Mouse (Mus musculus) adrenal gland, adult 8-10 months (tissue): ENCODE data around the gene Csrp3. TPM values are rescaled to one million over a fixed set of nuclear protein-coding genes. Genes with fewer than 3 reads are reported as not detected.

ENCODE experiments used
- DNase-seq: peaks from one replicate; pipeline ENCODE4 v3.0.0; 2022
- total RNA-seq, 4 experiments: library from RNA; stranded (reverse); gene quantifications; 2 replicates each; pipeline ENCODE4 v1.2.4; 2022

Csrp3 gene
- total RNA-seq, 4 experiments from 2014 or later = not detected

DNA sequence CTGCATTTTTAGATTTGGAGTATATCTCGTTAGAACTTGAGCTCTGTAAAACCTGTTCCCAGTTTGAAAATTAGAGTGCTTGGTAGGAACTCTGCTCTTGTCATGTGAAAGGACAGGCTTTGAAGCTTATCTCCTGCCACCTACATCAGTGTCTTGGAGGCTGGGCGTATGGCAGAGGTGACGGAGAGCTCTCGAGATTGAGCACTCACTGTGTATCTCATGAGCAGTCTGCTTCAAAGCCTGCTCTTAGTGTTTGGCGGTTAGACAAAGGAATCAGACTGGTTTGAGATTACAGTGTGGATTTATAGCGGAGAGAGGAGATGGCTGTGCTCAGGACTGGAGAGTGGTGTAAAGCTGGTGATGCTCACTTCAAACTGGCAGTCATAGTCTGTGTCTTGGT lies 22.7 kb downstream of the Csrp3 start:
- DNase-seq = no peak

- DNase-seq = peak; percentile 20
These were observed 23.2 kb downstream of the Csrp3 start for GRCm38 (mm10) chr7:48824671-48825070.

DNA sequence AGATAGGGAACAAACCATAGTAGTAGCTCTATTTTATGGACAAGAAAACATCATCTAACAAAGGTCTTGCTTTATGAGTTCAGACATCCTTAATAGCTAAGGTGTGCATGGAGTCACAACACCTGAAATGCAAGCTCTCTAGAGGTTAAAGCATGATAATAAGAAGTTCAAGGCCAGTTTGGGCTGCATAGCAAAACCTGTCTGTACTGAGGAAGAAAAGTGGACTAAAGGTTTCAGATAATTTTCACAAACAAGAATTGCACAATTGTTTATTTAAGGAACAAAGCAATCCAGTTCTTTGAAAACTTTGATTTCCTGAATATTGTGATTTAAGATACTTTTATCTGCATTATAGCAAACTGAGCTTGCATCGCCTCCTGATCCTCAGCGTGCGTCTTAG lies 24.2 kb downstream of the Csrp3 start:
- no peak for DNase-seq

DNA sequence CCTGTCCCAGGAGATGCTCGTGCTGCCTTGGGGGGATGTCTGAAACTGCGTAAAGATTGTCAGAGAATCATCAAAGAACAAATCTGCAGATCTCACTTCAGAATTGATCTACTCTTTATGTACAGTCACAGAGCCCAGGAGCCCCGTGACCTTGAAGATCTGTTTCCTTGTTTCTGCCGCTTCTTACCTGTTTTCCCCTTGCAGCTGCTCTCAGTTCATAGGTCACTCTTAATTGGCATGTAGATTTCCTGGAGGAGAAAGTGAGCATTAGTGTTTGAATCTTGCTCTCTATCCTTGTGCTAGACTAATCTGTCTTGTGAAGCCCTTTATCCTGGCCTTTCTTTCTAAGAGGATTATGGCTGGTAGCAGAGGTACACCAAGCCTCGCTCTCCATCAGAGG lies 26.2 kb downstream of the Csrp3 start:
- DNase-seq = no peak

GRCm38 (mm10) chr7:48813594-48813993 lies 34.2 kb downstream of the Csrp3 start:
- DNase-seq = no peak

GRCm38 (mm10) chr7:48812358-48812757 lies 35.5 kb downstream of the Csrp3 start:
- DNase-seq = no peak

- DNase-seq = no peak
These were observed 37.2 kb downstream of the Csrp3 start for GRCm38 (mm10) chr7:48810652-48811051.

GRCm38 (mm10) chr7:48806587-48806986 lies 41.2 kb downstream of the Csrp3 start:
- DNase-seq = no peak

- no peak for DNase-seq
These were observed 44.5 kb downstream of the Csrp3 start for GRCm38 (mm10) chr7:48803381-48803780.

- no peak for DNase-seq
These were observed 52.7 kb downstream of the Csrp3 start for GRCm38 (mm10) chr7:48795130-48795529.

DNA sequence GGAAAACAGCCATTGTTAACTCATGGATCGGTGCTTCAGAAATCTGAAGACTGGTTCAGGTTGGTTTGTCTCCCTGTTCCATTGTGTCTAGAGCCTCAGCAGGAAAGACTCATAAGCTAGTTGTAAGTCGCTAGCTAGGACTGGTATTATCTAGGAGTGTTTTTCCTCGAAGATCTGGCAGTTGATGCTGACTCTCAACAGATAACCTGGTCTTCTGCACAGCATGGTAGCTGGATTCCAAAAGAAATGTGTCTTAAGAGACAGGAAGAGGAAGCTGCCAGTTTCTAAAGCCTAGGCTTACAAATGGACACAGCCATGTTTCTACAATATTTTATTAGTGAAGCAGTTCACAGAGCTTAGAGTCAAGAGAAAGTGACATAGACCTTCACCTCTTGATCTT lies 56.4 kb downstream of the Csrp3 start:
- no peak for DNase-seq

DNA sequence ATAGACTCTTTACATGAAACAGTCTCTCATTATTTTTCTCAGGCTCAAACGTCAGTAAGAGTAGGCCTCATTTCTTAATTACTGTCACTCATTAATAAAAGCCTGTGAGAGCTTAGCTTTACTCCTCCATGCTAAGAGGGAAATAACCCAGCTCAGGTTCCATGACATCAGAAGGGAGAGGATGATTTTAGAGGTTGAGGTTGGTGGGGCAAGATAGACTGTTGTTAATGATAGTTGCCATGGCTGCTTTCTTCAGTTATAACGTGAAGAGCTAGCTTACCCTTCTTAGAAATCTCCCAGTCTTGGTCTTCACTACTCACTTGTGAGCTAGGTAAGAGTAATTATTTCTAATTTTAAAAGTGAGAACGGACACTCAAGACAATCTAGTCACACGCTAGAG lies 57.7 kb downstream of the Csrp3 start:
- no peak for DNase-seq

GRCm38 (mm10) chr7:48788851-48789572 lies 58.8 kb downstream of the Csrp3 start, which contains the start of gene Zdhhc13:
Zdhhc13 (plus strand) TSS chr7:48789003.
- DNase-seq = peak; percentile 88

- no peak for DNase-seq
These were observed 59.5 kb downstream of the Csrp3 start for GRCm38 (mm10) chr7:48788348-48788747.

DNA sequence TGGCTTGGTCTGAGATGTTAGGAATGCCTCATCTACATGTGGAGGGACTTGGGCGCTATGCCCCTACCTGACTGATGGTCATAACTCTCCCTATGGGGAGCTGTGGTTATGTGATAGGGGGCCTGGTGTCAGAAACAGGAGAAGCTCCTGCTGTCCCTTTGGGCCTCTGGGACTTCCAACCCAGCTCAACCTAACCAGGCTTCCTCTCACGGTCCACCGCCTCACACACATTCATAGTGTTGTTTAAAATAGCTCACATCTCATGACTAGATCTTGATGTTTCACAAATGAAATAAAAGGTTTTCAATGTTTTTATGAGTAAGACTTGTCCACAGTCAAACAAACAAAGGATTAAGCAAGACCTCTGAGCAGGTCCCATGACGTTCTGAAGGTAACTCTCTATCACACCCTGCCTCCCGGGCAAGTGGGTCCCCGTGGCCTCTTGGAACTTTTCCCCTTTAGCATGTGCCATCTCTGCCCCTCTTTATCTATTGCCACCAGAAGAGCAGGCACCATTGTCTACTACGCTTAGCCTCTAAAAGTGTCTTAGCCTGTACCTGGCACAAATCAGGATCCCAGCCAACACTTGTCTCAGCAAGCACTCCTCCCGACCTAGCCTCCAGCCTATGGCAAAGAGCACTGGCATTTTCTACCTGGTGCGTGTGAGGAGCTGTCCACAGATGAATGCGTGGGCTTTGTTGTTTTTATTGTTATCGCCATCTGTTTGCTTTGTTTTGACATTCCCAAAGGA lies 62.9 kb downstream of the Csrp3 start:
- DNase-seq = no peak

DNA sequence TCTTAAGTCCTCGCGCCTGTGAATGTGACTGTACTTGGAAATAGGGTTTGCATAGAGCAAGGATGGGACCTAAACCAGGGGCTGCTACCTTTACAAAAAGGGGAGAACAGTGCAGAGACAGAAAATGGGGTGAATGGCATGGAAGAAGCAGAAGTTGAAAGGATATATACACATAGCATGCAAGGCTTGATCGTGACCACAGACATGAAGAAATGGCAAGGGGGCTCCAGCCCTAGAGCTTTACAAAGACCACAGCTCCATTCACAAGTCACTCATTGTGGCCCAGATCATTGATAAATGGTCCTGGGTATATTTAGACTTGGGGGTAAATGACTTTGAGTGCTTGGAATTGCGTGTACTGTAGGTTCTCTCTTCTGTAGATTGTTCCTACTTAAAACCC lies 65.4 kb downstream of the Csrp3 start:
- no peak for DNase-seq

Other genes with a start within 250 kb of the Csrp3 start
- not detected for gene Mrgprb3, start 204.2 kb downstream of the Csrp3 start, total RNA-seq
- 10 to 100 TPM; 10.2 to 11.6 (median 11.0) TPM for gene Zdhhc13, start 59.0 kb downstream of the Csrp3 start, total RNA-seq
- 1 to 10 TPM in 3 of 4 experiments, under 1 TPM in 1; 0.17 to 1.5 (median 1.3) TPM for gene E2f8, start 33.6 kb upstream of the Csrp3 start, total RNA-seq
- 10 to 100 TPM in 2 of 4 experiments, 1 to 10 TPM in 2; 5.1 to 13.7 (median 9.1) TPM for gene Nav2, start 60.7 kb upstream of the Csrp3 start, total RNA-seq